Mouse (Mus musculus) thymus, adult 2 months (tissue): Measurements from ENCODE around the gene Syce3. TPM values are rescaled to one million over a fixed set of nuclear protein-coding genes. Genes with fewer than 3 reads are reported as not detected.

ENCODE experiments used
- DNase-seq: peaks from one replicate; pipeline ENCODE4 v3.0.0; 2021
- H3K27ac ChIP-seq: fragments of 200-500 bp; 2 replicates; pipeline ENCODE4 v1.5.1; 2012; ENCODE audit warnings: low read length, control low read depth; ENCODE audit not compliant: control insufficient read depth, insufficient read depth
- H3K27me3 ChIP-seq: fragments of 200-500 bp; 2 replicates; pipeline ENCODE4 v1.6.1; 2012; ENCODE audit warnings: mild to moderate bottlenecking, low read length, moderate library complexity, mixed read lengths; ENCODE audit not compliant: control insufficient read depth, insufficient read depth
- H3K36me3 ChIP-seq: fragments of 200-500 bp; 2 replicates; pipeline ENCODE4 v1.6.1; 2012; ENCODE audit warnings: mild to moderate bottlenecking, low read length, moderate library complexity; ENCODE audit not compliant: control insufficient read depth, insufficient read depth
- H3K4me1 ChIP-seq: fragments of 200-500 bp; replicated peaks from 2 replicates; pipeline ENCODE4 v1.6.1; 2012; ENCODE audit warnings: low read length; ENCODE audit not compliant: control insufficient read depth, insufficient read depth
- H3K4me3 ChIP-seq: fragments of 200-500 bp; 2 replicates; pipeline ENCODE4 v1.5.1; 2012; ENCODE audit warnings: mild to moderate bottlenecking, low read length, control low read depth, moderate library complexity; ENCODE audit not compliant: control insufficient read depth, insufficient read depth
- CTCF ChIP-seq: fragments of 200-500 bp; IDR thresholded peaks from 2 replicates; pipeline ENCODE4 v1.5.1; 2012; ENCODE audit warnings: mild to moderate bottlenecking, control low read depth, low read length, moderate library complexity, borderline replicate concordance; ENCODE audit not compliant: control insufficient read depth, poor library complexity, insufficient read depth; ENCODE audit errors: extremely low read depth
- POLR2A ChIP-seq: fragments of 200-500 bp; IDR thresholded peaks from 2 replicates; pipeline ENCODE4 v1.6.1; 2012; ENCODE audit warnings: mild to moderate bottlenecking, low read length, control low read depth, moderate library complexity; ENCODE audit not compliant: control insufficient read depth, poor library complexity, insufficient read depth; ENCODE audit errors: extremely low read depth
- WGBS: fragments of 180-500 bp; shearing (Covaris S2); methylation state at CpG from one replicate; pipeline ENCODE4 v1.1.7; 2018; 5-methylcytosine and 5-hydroxymethylcytosine counted together
- polyA plus RNA-seq: library from polyadenylated mRNA; depleted of rRNA; stranded (reverse); fragments of >200 nt; gene quantifications from 2 replicates; pipeline ENCODE4 v1.2.3, GENCODE M21; 2012

The Syce3 gene
- polyA plus RNA-seq, 1 experiment, result not detected

GRCm38 (mm10) chr15:89426716-89427115 is 16.4 kb upstream of the Syce3 start:
- Histone ChIP-seq H3K27me3 (no peaks in the 10 kb centered on the region), H3K27ac (no peak overlapping the region), H3K36me3 (peaks cover 7% of the 10 kb centered on the region; the same call in 1 of the 2 replicates), H3K4me1 (peaks cover 16% of the 10 kb centered on the region), H3K4me3 (no peak overlapping the region)
- TF ChIP-seq CTCF, result no peak
- TF ChIP-seq POLR2A, result no peak
- WGBS, result 97% methylated on average over 10 of the region's 10 CpGs
- no peak for DNase-seq

DNA sequence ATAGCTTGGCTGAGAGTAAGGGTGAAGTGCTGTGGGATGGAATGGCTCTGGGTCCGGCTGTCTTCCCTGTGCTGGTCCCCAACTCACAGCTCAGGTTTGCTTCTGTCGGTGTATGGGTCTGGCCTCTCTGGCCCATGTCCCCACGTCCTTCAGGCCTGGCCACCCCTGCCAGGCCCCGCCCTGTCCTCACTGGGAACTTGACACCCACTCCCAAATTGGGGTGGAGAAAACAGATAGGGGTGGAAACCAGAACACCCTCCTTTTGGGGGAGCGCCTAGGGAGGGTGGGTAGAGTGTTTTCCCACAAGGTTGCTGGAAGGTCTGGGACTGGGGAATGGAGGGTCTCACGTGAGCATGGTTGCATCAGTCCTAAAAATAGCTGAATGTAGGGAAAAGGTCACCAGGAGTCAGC is 15.4 kb upstream of the Syce3 start, which contains the start of gene Cpt1b:
Gene Cpt1b (minus strand): TSS at position 153 of the 411 bp plus-strand sequence.
- H3K27me3 ChIP-seq, result no peaks in the 10 kb centered on the region
- no peak within 1 kb of the TSS for H3K4me3 ChIP-seq
- peaks cover 7% of the 10 kb centered on the region; the same call in 1 of the 2 replicates for H3K36me3 ChIP-seq
- 87% methylated on average over 6 of the region's 6 CpGs for WGBS
- peaks cover 12% of the 10 kb centered on the region for H3K4me1 ChIP-seq
- H3K27ac ChIP-seq, result no peak within 1 kb of the TSS
- no peak for DNase-seq
- TF ChIP-seq POLR2A, result no peak
- TF ChIP-seq CTCF, result no peak

GRCm38 (mm10) chr15:89424621-89425020 is 14.3 kb upstream of the Syce3 start:
- H3K27ac ChIP-seq, result no peak overlapping the region
- WGBS, result 96% methylated on average over 8 of the region's 8 CpGs
- peaks cover 11% of the 10 kb centered on the region for H3K36me3 ChIP-seq
- H3K27me3 ChIP-seq, result no peaks in the 10 kb centered on the region
- peaks cover 8% of the 10 kb centered on the region for H3K4me1 ChIP-seq
- no peak overlapping the region for H3K4me3 ChIP-seq
- TF ChIP-seq POLR2A, result no peak
- TF ChIP-seq CTCF, result no peak
- DNase-seq, result no peak

DNA sequence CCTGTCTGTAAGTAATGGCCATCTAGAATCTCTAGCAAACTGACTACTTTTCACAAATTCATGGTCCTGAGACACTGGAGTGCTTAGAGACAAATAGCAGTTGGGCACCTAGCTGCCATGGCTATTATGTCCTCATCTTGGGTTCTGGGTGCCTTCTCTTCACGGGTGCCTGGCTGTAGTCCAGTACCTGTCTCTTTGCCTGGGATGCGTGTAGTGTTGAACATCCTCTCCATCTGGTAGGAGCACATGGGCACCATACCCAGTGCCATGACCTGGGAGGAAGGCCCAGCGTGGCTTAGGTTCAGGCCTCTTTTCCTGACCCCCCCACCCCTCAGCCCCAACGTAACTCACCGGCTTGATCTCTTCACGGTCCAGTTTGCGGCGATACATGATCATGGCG is 11.6 kb upstream of the Syce3 start:
- 94% methylated on average over 9 of the region's 9 CpGs for WGBS
- no peak for DNase-seq
- Histone ChIP-seq H3K36me3 (peaks cover 11% of the 10 kb centered on the region), H3K4me3 (no peak overlapping the region), H3K27me3 (no peaks in the 10 kb centered on the region), H3K27ac (no peak overlapping the region), H3K4me1 (no peaks in the 10 kb centered on the region)
- TF ChIP-seq POLR2A (no peak), CTCF (no peak)

GRCm38 (mm10) chr15:89415282-89415681 is 5.0 kb upstream of the Syce3 start:
- no peak for DNase-seq
- no peak overlapping the region for H3K27ac ChIP-seq

GRCm38 (mm10) chr15:89406691-89407090 is 3.6 kb downstream of the Syce3 start:
- no peak for DNase-seq
- H3K27me3 ChIP-seq, result no peaks in the 10 kb centered on the region
- H3K4me3 ChIP-seq, result no peak overlapping the region
- H3K36me3 ChIP-seq, result no peaks in the 10 kb centered on the region
- H3K4me1 ChIP-seq, result no peaks in the 10 kb centered on the region
- TF ChIP-seq POLR2A (no peak), CTCF (no peak)
- no peak overlapping the region for H3K27ac ChIP-seq

More at GRCm38 (mm10) chr15:89415282-89415681, 5.0 kb upstream of the Syce3 start:
- no peaks in the 10 kb centered on the region for H3K4me1 ChIP-seq
- no peak overlapping the region for H3K4me3 ChIP-seq
- WGBS, result 96% methylated on average over 8 of the region's 8 CpGs
- peaks cover under 1% of the 10 kb centered on the region; the same call in 1 of the 2 replicates for H3K36me3 ChIP-seq
- H3K27me3 ChIP-seq, result no peaks in the 10 kb centered on the region
- no peak for TF ChIP-seq POLR2A
- no peak for TF ChIP-seq CTCF
